In genomic region chr7:73618758-73619416, GRCm38 (mm10) we compare ENCODE assay signal across 8 mouse cellular contexts.
A peak's percentile ranks its signal among the peaks of the same experiment; 100 is the strongest.
DNase-seq lines count a peak whose midpoint lies in the region; ATAC-seq and TF ChIP-seq lines count a peak whose summit lies in the region.

No protein-coding gene starts in this region.

- H3K9ac ChIP-seq in kidney, postnatal 0 days (ENCODE audit: low read depth, low read length) = peak overlapping the region; percentile 85
- H3K9ac ChIP-seq in hindbrain, embryonic 12.5 days = peak overlapping the region; percentile 95
- peak overlapping the region; percentile 83 for H3K9ac ChIP-seq in midbrain, embryonic 12.5 days (replicated peaks)

- WGBS in kidney, postnatal 0 days = 5% methylated on average over 25 of the region's 25 CpGs
- WGBS in hindbrain, embryonic 12.5 days = 14% methylated on average over 25 of the region's 25 CpGs
- WGBS in midbrain, embryonic 12.5 days = 17% methylated on average over 25 of the region's 25 CpGs

- no peak for TF ChIP-seq CTCF in kidney, postnatal 0 days (IDR thresholded peaks at IDR 0.05; ENCODE audit: low read depth)

- H3K27me3 ChIP-seq in kidney, postnatal 0 days (ENCODE audit: insufficient read depth, low read length) = no peaks in the 10 kb centered on the region
- no peaks in the 10 kb centered on the region for H3K27me3 ChIP-seq in hindbrain, embryonic 12.5 days
- H3K27me3 ChIP-seq in midbrain, embryonic 12.5 days = no peaks in the 10 kb centered on the region

- peak overlapping the region; percentile 56 for H3K4me3 ChIP-seq in kidney, postnatal 0 days (replicated peaks; ENCODE audit: low read depth, low read length)
- peak overlapping the region; percentile 60 for H3K4me3 ChIP-seq in hindbrain, embryonic 12.5 days
- H3K4me3 ChIP-seq in midbrain, embryonic 12.5 days = peak overlapping the region; percentile 61

- no peaks in the 10 kb centered on the region for H3K9me3 ChIP-seq in kidney, postnatal 0 days (replicated peaks; ENCODE audit: low read length)
- no peaks in the 10 kb centered on the region for H3K9me3 ChIP-seq in hindbrain, embryonic 12.5 days (replicated peaks)
- no peaks in the 10 kb centered on the region for H3K9me3 ChIP-seq in midbrain, embryonic 12.5 days

- peak overlapping the region; percentile 99 for H3K27ac ChIP-seq in kidney, postnatal 0 days
- peak overlapping the region; percentile 100 for H3K27ac ChIP-seq in hindbrain, embryonic 12.5 days
- H3K27ac ChIP-seq in midbrain, embryonic 12.5 days (replicated peaks) = peak overlapping the region; percentile 100

- no peak; the same call in 1 of the 2 replicates for ATAC-seq in kidney, postnatal 0 days (replicated peaks; ENCODE audit: low FRiP score, low read depth)
- peak; percentile 64 for ATAC-seq in hindbrain, embryonic 12.5 days (ENCODE audit: low FRiP score)
- peak; percentile 54; the same call in 1 of the 2 replicates for ATAC-seq in midbrain, embryonic 12.5 days (ENCODE audit: low FRiP score, low read depth)

- H3K4me2 ChIP-seq in kidney, postnatal 0 days (ENCODE audit: low read length) = peak overlapping the region; percentile 72
- peak overlapping the region; percentile 77 for H3K4me2 ChIP-seq in hindbrain, embryonic 12.5 days (replicated peaks)
- peak overlapping the region; percentile 80 for H3K4me2 ChIP-seq in midbrain, embryonic 12.5 days (replicated peaks)

- peak; percentile 74 for DNase-seq in kidney, postnatal 0 days (ENCODE audit: low spot score)
- DNase-seq in kidney, adult 9 months = no peak
- DNase-seq in c-Kit-negative CD71-positive TER-119-positive erythroid progenitor cells, embryonic 14.5 days (ENCODE audit: low read depth, low spot score) = peak; percentile 75
- no peak for DNase-seq in right cerebral cortex, postnatal 36 days (ENCODE audit: low spot score in 2 of 2)
- no peak for DNase-seq in retina, embryonic 14.5 days (ENCODE audit: low spot score)
- no peak for DNase-seq in right cerebral cortex, postnatal 4 days

- H3K36me3 ChIP-seq in kidney, postnatal 0 days (ENCODE audit: insufficient read depth, low read length) = no peaks in the 10 kb centered on the region
- H3K36me3 ChIP-seq in hindbrain, embryonic 12.5 days = no peaks in the 10 kb centered on the region
- H3K36me3 ChIP-seq in midbrain, embryonic 12.5 days = no peaks in the 10 kb centered on the region

- H3K4me1 ChIP-seq in kidney, postnatal 0 days (replicated peaks; ENCODE audit: insufficient read depth, low read length) = peaks cover 7% of the 10 kb centered on the region
- H3K4me1 ChIP-seq in hindbrain, embryonic 12.5 days = peaks cover 19% of the 10 kb centered on the region
- H3K4me1 ChIP-seq in midbrain, embryonic 12.5 days = peaks cover 29% of the 10 kb centered on the region

Comparison
In these comparisons a context has a peak if more than half of its experiments do, and no peak if none do; other contexts are left out.
1. DNase-seq: peak in kidney, postnatal 0 days (single experiment) and c-Kit-negative CD71-positive TER-119-positive erythroid progenitor cells, embryonic 14.5 days (single experiment); none in kidney, adult 9 months (single experiment), right cerebral cortex, postnatal 36 days (0 of 2), retina, embryonic 14.5 days (single experiment) and right cerebral cortex, postnatal 4 days (single experiment).
2. Peak in every context shown above with its lines, with median percentiles within 50 percentile points of each other: H3K27ac ChIP-seq, H3K4me2 ChIP-seq, H3K4me3 ChIP-seq and H3K9ac ChIP-seq.